Mouse (Mus musculus) CD4-positive, CD25-positive, alpha-beta regulatory T cell, adult 2 months (primary cell): ENCODE measurements around the gene Mettl7a3.
"Not testable (repeated sequence)": the region's sequence is repeated elsewhere in the genome, so short reads cannot be mapped to it uniquely, and the experiment has no call there.

Source experiments
- DNase-seq: peaks from one replicate; pipeline ENCODE4 v3.0.0-alpha.2; 2012; ENCODE audit warnings: low read depth, low spot score

The Mettl7a3 gene

GRCm38 (mm10) chr15:100334629-100335028, at the start of gene Mettl7a3:
Gene Mettl7a3 (plus strand): TSS chr15:100334929.
- no peak for DNase-seq

- no peak for DNase-seq
These were observed 45.7 kb upstream of the Mettl7a3 start for GRCm38 (mm10) chr15:100288980-100289379.

- no peak for DNase-seq
These were observed 43.9 kb upstream of the Mettl7a3 start for GRCm38 (mm10) chr15:100290858-100291257.

GRCm38 (mm10) chr15:100292326-100292725, 42.4 kb upstream of the Mettl7a3 start:
- no peak for DNase-seq

GRCm38 (mm10) chr15:100297856-100298255, 36.9 kb upstream of the Mettl7a3 start:
- no peak for DNase-seq

GRCm38 (mm10) chr15:100300499-100300898, 34.2 kb upstream of the Mettl7a3 start:
- no peak for DNase-seq

GRCm38 (mm10) chr15:100301556-100301955, 33.2 kb upstream of the Mettl7a3 start:
- DNase-seq: peak; percentile 18

GRCm38 (mm10) chr15:100303428-100304018, 31.2 kb upstream of the Mettl7a3 start:
- no peak for DNase-seq

- DNase-seq: peak; percentile 70
These were observed 30.4 kb upstream of the Mettl7a3 start, which contains the start of gene Mettl7a1 for GRCm38 (mm10) chr15:100304019-100304991. Gene Mettl7a1 (plus strand): TSS chr15:100304140.

GRCm38 (mm10) chr15:100306201-100306600, 28.5 kb upstream of the Mettl7a3 start:
- DNase-seq: no peak

- peak; percentile 84 for DNase-seq
These were observed 27.2 kb upstream of the Mettl7a3 start for GRCm38 (mm10) chr15:100307438-100308096.

GRCm38 (mm10) chr15:100312346-100312745, 22.4 kb upstream of the Mettl7a3 start:
- DNase-seq: peak; percentile 47

GRCm38 (mm10) chr15:100314448-100315145, 20.1 kb upstream of the Mettl7a3 start:
- no peak for DNase-seq

- not testable (repeated sequence) for DNase-seq
These were observed 16.6 kb upstream of the Mettl7a3 start for GRCm38 (mm10) chr15:100318014-100318671.

- no peak for DNase-seq
These were observed 14.8 kb upstream of the Mettl7a3 start for GRCm38 (mm10) chr15:100319884-100320283.

GRCm38 (mm10) chr15:100320295-100320905, 14.3 kb upstream of the Mettl7a3 start:
- DNase-seq: no peak

- peak; percentile 16 for DNase-seq
These were observed 13.6 kb upstream of the Mettl7a3 start for GRCm38 (mm10) chr15:100321134-100321533.

GRCm38 (mm10) chr15:100324021-100324591, 10.6 kb upstream of the Mettl7a3 start:
- no peak for DNase-seq

- DNase-seq: no peak
These were observed 9.5 kb upstream of the Mettl7a3 start for GRCm38 (mm10) chr15:100325235-100325634.

- DNase-seq: peak; percentile 40
These were observed 6.6 kb upstream of the Mettl7a3 start for GRCm38 (mm10) chr15:100328089-100328488.
